Mouse (Mus musculus) lung, embryonic 14.5 days (tissue): ENCODE data around the gene Crip1. TPM values are rescaled to one million over a fixed set of nuclear protein-coding genes. Genes with fewer than 3 reads are reported as not detected.

Experiments
- ATAC-seq: fragments of 200-750 bp; cut with Nextera tagmentation; 2 replicates; pipeline ENCODE4 v1.8.0; 2017; ENCODE audit warnings: mild to moderate bottlenecking, moderate TSS enrichment, moderate library complexity; ENCODE audit not compliant: insufficient read depth
- DNase-seq: peaks from one replicate; pipeline ENCODE4 v3.0.0-alpha.2; 2015
- H3K27ac ChIP-seq: fragments of 300-500 bp; sonication (generic); 2 replicates; pipeline ENCODE4 v1.5.1; 2014; ENCODE audit warnings: low read depth, mild to moderate bottlenecking, moderate library complexity
- H3K27me3 ChIP-seq: fragments of 300-500 bp; sonication (generic); 2 replicates; pipeline ENCODE4 v1.6.1; 2014; ENCODE audit warnings: low read length, control low read depth; ENCODE audit not compliant: insufficient read depth
- H3K36me3 ChIP-seq: fragments of 300-500 bp; sonication (generic); 2 replicates; pipeline ENCODE4 v1.6.1; 2014; ENCODE audit warnings: control low read depth; ENCODE audit not compliant: insufficient read depth
- H3K4me1 ChIP-seq: fragments of 300-500 bp; sonication (generic); 2 replicates; pipeline ENCODE4 v1.6.1; 2014; ENCODE audit warnings: antibody characterized with exemption, control low read depth; ENCODE audit not compliant: insufficient read depth
- H3K4me2 ChIP-seq: fragments of 300-500 bp; sonication (generic); 2 replicates; pipeline ENCODE4 v1.6.1; 2014; ENCODE audit warnings: mild to moderate bottlenecking
- H3K4me3 ChIP-seq: fragments of 300-500 bp; sonication (generic); 2 replicates; pipeline ENCODE4 v1.5.1; 2014; ENCODE audit warnings: low read depth, low read length
- H3K9ac ChIP-seq: fragments of 300-500 bp; sonication (generic); 2 replicates; pipeline ENCODE4 v1.6.1; 2014
- H3K9me3 ChIP-seq: fragments of 300-500 bp; sonication (generic); 2 replicates; pipeline ENCODE4 v1.6.1; 2016; ENCODE audit warnings: low read depth, low read length, control low read depth
- CTCF ChIP-seq: IDR thresholded peaks from 2 replicates; pipeline ENCODE4 v1.5.1; 2016; ENCODE audit warnings: antibody characterized with exemption, low read depth
- WGBS: fragments of 180-500 bp; shearing (Covaris S2); extraction: QIAGEN DNeasy Blood & Tissue Kit; methylation state at CpG from one replicate; pipeline ENCODE4 v1.1.7; 2014; 5-methylcytosine and 5-hydroxymethylcytosine counted together
- polyA plus RNA-seq: library from polyadenylated mRNA; unstranded; fragments of >200 nt; fragmentation: Nextera tagmentation; extraction: Ambion mirVana; gene quantifications from 2 replicates; pipeline ENCODE4 v1.2.1, GENCODE M21; 2014

Gene Crip1
- polyA plus RNA-seq, 1 experiment from 2014 or later: 237 TPM

GRCm38 (mm10) chr12:113132567-113132966 is 13.5 kb upstream of the Crip1 start:
- ATAC-seq: peak; percentile 72
- Histone ChIP-seq H3K27ac (peak overlapping the region; percentile 24; the same call in 1 of the 2 replicates), H3K36me3 (peaks cover 100% of the 10 kb centered on the region), H3K9ac (no peak overlapping the region), H3K4me3 (no peak overlapping the region), H3K27me3 (no peaks in the 10 kb centered on the region), H3K4me1 (no peaks in the 10 kb centered on the region), H3K4me2 (no peak overlapping the region), H3K9me3 (no peaks in the 10 kb centered on the region)
- no peak for TF ChIP-seq CTCF
- DNase-seq: peak; percentile 64
- WGBS: 34% methylated on average over 2 of the region's 2 CpGs

- DNase-seq (no peak), ATAC-seq (no peak; the same call in 1 of the 2 replicates)
- no peak for TF ChIP-seq CTCF
- WGBS: 90% methylated on average over 9 of the region's 9 CpGs
- Histone ChIP-seq H3K4me2 (no peak overlapping the region), H3K36me3 (peaks cover 100% of the 10 kb centered on the region), H3K27me3 (no peaks in the 10 kb centered on the region), H3K27ac (no peak overlapping the region), H3K9me3 (no peaks in the 10 kb centered on the region), H3K4me3 (no peak overlapping the region), H3K9ac (no peak overlapping the region), H3K4me1 (no peaks in the 10 kb centered on the region)
These were observed 12.9 kb upstream of the Crip1 start for GRCm38 (mm10) chr12:113133260-113133659.

- no peak for DNase-seq
- H3K4me2 ChIP-seq: no peak overlapping the region
- no peak for ATAC-seq
- no peaks in the 10 kb centered on the region for H3K9me3 ChIP-seq
- 68% methylated on average over 5 of the region's 5 CpGs for WGBS
- no peak for TF ChIP-seq CTCF
- no peak overlapping the region for H3K4me3 ChIP-seq
- no peaks in the 10 kb centered on the region for H3K27me3 ChIP-seq
- peaks cover 99% of the 10 kb centered on the region for H3K36me3 ChIP-seq
- peaks cover 3% of the 10 kb centered on the region for H3K4me1 ChIP-seq
- no peak overlapping the region for H3K9ac ChIP-seq
- H3K27ac ChIP-seq: no peak overlapping the region
These were observed 12.2 kb upstream of the Crip1 start for GRCm38 (mm10) chr12:113133861-113134403.

- no peaks in the 10 kb centered on the region for H3K9me3 ChIP-seq
- ATAC-seq (no peak), DNase-seq (no peak)
- H3K27ac ChIP-seq: no peak overlapping the region
- H3K27me3 ChIP-seq: no peaks in the 10 kb centered on the region
- H3K4me3 ChIP-seq: no peak overlapping the region
- TF ChIP-seq CTCF: no peak
- H3K4me2 ChIP-seq: no peak overlapping the region
- no peak overlapping the region for H3K9ac ChIP-seq
- 84% methylated on average over 4 of the region's 4 CpGs for WGBS
- H3K36me3 ChIP-seq: peaks cover 93% of the 10 kb centered on the region
- H3K4me1 ChIP-seq: peaks cover 7% of the 10 kb centered on the region
These were observed 11.6 kb upstream of the Crip1 start for GRCm38 (mm10) chr12:113134502-113134901.

- TF ChIP-seq CTCF: no peak
These were observed 10.7 kb upstream of the Crip1 start for GRCm38 (mm10) chr12:113135401-113135800.

GRCm38 (mm10) chr12:113136492-113137020 is 9.6 kb upstream of the Crip1 start:
- DNase-seq: no peak
- Histone ChIP-seq H3K36me3 (peaks cover 73% of the 10 kb centered on the region), H3K4me3 (no peak overlapping the region), H3K27me3 (no peaks in the 10 kb centered on the region), H3K9me3 (no peaks in the 10 kb centered on the region), H3K9ac (no peak overlapping the region), H3K4me2 (no peak overlapping the region), H3K27ac (no peak overlapping the region), H3K4me1 (peaks cover 12% of the 10 kb centered on the region)
- WGBS: 74% methylated on average over 17 of the region's 17 CpGs
- no peak for ATAC-seq
- TF ChIP-seq CTCF: 0 out of 2 replicates have a peak, but pooled peaks have one; percentile 13

More at GRCm38 (mm10) chr12:113135401-113135800, 10.7 kb upstream of the Crip1 start:
- H3K9me3 ChIP-seq: no peaks in the 10 kb centered on the region
- H3K36me3 ChIP-seq: peaks cover 84% of the 10 kb centered on the region
- no peak overlapping the region for H3K9ac ChIP-seq
- H3K4me3 ChIP-seq: no peak overlapping the region
- H3K4me2 ChIP-seq: no peak overlapping the region
- H3K27me3 ChIP-seq: no peaks in the 10 kb centered on the region
- peaks cover 7% of the 10 kb centered on the region for H3K4me1 ChIP-seq
- DNase-seq (no peak), ATAC-seq (no peak)
- H3K27ac ChIP-seq: no peak overlapping the region
- WGBS: 84% methylated on average over 7 of the region's 7 CpGs

- Histone ChIP-seq H3K4me3 (no peak overlapping the region), H3K36me3 (peaks cover 63% of the 10 kb centered on the region), H3K27me3 (no peaks in the 10 kb centered on the region), H3K4me2 (no peak overlapping the region), H3K9ac (no peak overlapping the region), H3K9me3 (no peaks in the 10 kb centered on the region), H3K27ac (peak overlapping the region; percentile 10; the same call in 1 of the 2 replicates), H3K4me1 (peaks cover 22% of the 10 kb centered on the region)
- no peak for TF ChIP-seq CTCF
- no peak for ATAC-seq
- no peak for DNase-seq
- 77% methylated on average over 18 of the region's 18 CpGs for WGBS
These were observed 8.6 kb upstream of the Crip1 start for GRCm38 (mm10) chr12:113137260-113138213.
